Mouse (Mus musculus): ENCODE results near the gene Snhg11.

GRCm38 (mm10) chr2:158356121-158356520, 19.3 kb upstream of the Snhg11 start:
- no peak for TF ChIP-seq ZNF384 (IDR thresholded peaks at IDR 0.05; ENCODE audit: low read depth, low read length)
- TF ChIP-seq HCFC1 (IDR thresholded peaks at IDR 0.05; ENCODE audit: borderline replicate concordance, insufficient read depth, low read length) = no peak
- TF ChIP-seq MAFK (IDR thresholded peaks at IDR 0.05; ENCODE audit: insufficient read depth, low read depth, low read length) = no peak
- TF ChIP-seq ZC3H11A (IDR thresholded peaks at IDR 0.05; ENCODE audit: borderline replicate concordance, low read depth, low read length) = no peak
- no peak for TF ChIP-seq CHD2 (IDR thresholded peaks at IDR 0.05; ENCODE audit: low read depth, low read length)

Measured in ES-E14 (cell line).